Mouse (Mus musculus) heart, adult 9 months (tissue): ENCODE measurements at regions not wholly inside any gene's neighbourhood (a gene's known extent, or its start where the extent isn't known, plus 50 kb on each side); places are given as distances from the start of the nearest gene placed in this dataset.

Experiments
- DNase-seq, 2 experiments: peaks; one replicate each; pipeline ENCODE4 v3.0.0; 2022; ENCODE audit warnings: low spot score in 2 of 2

DNA sequence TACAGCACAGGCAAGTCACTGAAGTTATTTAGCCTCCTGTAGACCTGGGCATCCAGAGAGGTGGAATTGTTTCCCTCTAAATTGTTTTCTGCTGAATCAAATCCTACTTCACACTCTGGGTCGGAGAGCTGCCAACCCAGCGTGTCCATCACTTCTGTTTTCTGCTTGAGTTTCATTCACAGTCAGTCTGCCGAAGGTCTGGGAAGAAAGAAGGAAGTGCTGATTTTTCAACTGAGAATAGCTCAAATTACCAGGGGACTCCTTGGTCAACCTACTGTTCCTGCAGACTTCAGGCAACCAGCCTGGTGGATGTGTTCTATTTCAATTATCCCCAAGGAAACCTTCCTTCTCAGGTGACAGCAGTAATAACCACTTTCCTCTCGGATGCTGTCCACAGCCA lies 179.1 kb upstream of the Nckap5 start:
- no peak for DNase-seq

GRCm38 (mm10) chr1:127001700-127002099 lies 171.1 kb upstream of the Nckap5 start:
- no peak for DNase-seq

DNA sequence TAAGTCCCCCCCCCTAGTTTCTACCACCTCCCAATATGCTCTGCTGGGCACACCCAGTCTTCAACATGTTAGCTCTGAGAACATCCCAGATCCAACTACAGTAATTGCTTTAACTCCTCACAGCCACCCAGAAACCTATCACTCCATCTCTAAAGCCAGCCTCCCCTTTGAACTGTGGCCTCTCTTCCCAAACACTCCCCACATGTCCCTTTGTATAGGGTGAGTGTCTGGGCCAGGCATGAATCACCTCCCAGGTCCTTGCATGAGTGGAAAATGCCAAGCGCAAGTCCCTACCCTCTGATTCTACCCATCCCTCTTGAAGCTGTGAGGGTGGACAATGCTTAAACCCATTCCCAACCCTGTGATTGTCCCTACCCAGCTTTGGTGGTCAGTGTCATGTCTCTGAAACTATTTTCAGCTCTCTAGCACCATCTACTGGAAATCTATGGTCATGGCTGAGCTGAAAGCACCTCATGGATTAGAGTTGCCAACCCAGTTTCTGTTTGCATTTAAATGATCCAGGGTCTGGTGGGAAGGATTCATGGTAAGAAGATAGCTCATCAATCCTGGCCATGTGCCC lies 162.6 kb upstream of the Nckap5 start:
- peak in 1 of 2 experiments; percentile 23 for DNase-seq

DNA sequence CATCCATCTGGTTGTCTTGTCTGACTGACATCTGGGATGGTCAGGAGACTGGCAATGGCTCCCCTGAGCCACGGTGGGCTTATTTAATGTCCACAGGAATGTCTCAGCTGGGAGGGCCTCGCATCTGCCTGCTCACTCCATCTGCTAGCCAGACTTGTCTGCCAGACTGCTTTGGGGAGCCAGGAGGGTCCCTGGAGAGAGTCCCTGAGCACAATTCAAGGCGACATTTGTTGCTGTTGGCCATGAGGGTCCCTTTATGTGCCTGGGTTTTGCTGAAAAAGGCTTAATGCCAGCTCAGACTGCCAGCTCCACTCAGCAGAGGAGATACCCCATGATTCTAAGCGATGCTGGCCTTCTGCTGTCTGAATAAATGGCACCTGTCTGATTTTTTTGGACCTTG lies 161.8 kb upstream of the Nckap5 start:
- DNase-seq, result no peak

DNA sequence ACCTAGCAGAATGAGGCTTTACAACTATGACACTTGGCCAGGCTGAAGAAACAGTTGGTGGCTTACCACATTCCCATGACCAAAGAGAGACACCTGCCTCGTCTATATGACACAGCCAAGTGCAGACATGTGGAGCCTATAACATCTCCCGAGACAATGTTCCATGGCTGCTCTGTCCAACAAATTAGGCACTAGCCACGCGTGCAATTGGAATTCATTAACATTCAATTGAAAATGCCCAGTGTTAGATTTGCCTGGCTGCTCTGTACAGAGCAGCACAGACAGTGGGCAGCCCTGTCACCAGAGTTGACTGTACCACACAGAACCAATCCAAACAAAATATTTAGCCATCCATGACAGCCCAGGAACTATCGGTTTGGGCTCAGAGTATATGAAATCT lies 152.2 kb upstream of the Nckap5 start:
- DNase-seq, result no peak

DNA sequence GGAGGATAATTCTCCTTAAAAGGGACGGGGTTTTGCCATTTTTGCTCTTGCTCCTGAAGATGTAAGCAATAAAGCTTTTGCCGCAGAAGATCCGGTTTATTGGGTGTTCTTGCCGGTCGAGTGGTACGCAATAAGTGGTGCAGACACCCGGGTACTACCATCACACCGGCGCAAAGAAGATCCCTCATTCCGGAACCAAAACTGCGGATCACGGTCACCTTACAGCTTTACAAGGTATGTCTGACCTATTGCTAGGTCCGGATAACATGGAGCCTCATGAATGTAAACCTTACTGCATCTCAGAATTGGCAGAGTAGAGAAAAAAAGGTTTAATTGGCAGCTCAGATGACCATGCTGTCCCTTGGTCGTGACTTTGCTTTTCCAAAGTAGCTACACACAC lies 149.7 kb upstream of the Nckap5 start:
- DNase-seq, result no peak

DNA sequence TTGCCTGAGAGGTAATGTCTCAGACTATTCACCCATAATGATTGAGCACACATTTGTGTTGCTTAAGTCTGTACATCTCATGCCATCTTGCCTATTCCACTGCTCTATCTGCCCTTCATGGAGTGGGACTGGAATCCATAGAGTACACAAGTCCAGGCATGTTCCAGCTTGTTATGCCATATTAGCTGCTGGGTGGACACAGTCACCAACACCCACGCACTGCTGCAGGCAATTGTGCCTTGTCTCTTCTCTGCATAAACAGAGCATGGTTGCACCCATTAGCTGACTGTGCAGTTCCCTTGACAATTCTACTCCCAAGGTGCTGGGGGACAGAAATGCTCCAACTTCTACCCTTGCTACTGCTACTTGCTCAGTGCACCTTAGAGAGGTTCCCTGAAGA lies 143.3 kb upstream of the Nckap5 start:
- DNase-seq, result no peak

DNA sequence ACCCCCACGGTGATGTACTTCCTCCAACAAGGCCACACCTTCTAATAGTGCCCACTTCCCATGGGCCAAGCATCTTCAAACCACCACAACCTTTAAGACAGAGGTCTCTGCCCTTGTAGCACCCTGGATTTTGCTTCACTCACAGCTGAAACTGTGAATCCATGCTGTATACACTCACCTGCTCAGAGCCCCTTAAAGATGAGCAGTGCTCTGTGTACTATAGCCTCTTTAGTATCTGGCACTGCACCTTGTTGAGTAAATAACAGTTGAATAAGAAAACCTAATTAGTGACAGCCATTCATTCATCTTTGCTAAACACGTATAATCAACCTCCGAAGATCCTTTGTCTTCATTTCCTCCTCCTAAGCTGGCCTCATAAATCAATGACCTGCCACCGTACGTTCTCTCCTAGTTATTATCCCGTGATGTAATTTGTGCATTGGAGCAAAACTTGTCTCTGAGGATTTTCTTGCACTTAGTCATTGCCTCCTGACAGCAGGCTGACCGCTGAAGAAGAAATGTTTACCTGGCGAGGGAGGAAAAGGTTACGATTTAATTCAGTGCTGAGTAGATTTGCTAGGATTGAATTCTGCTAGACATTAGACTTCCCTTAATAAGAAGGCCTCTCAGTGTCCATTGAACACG lies 141.3 kb upstream of the Nckap5 start:
- no peak for DNase-seq

- DNase-seq, result no peak
These were observed 140.5 kb upstream of the Nckap5 start for GRCm38 (mm10) chr1:126971118-126971517.

GRCm38 (mm10) chr1:126966394-126966793 lies 135.8 kb upstream of the Nckap5 start:
- no peak for DNase-seq

GRCm38 (mm10) chr1:126955839-126956720 lies 125.5 kb upstream of the Nckap5 start:
- no peak for DNase-seq

DNA sequence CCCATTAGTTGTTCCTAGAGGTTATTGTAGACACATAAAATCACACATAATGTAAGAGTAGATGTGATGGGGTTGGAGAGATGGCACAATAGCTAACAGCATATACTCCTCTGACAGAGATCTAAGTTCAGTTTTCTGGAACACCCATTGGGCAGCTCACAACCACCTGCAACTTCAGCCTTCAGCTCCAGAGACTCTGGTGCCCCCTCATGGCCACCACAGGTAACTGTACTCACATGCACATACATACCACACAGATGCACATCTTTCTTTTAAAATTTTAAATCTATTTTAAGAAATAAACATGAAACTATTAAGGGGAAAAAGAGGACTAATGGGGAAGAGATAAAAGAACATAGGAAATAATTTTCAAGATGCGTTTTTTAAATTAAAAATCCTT lies 117.3 kb upstream of the Nckap5 start:
- DNase-seq, result no peak

DNA sequence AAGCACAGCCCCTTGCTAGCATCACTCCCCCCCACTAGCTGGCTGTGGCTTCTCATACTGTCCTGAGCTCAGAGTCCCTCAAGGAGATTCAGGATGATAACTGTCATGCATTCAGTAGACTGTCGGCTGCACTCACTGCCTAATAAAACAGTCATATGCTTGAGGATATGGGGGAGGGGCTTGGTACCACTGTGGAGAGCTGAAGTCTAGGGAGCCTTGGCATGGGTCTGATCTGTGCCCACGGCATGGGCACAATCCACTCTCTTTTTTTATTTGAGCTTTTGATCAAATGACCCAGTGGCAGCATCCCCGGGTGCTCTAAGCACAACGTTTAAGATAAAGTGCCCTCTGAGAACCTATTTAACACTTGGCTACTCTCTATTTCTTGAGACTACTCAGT lies 102.1 kb upstream of the Nckap5 start:
- DNase-seq, result no peak

DNA sequence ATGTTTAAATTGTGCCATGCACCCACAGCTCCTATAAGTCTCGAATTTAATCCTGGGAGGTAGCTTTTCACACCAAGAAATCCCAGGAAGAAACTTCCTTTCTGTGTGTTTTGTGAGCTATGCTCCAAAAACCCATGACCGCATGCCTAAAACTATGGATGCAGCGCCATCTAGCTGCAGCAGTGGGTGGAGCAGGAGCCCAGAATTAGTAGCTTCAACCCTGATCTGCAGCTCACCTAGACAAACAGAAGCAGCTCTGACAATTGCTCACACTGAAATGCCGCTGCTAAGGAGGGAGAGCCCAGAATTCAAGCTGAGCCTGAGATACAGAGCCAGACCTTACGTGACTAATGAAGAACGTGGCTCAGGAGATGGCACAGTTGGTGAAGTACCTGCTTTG lies 101.2 kb upstream of the Nckap5 start:
- DNase-seq, result peak; percentile 24 to 71

DNA sequence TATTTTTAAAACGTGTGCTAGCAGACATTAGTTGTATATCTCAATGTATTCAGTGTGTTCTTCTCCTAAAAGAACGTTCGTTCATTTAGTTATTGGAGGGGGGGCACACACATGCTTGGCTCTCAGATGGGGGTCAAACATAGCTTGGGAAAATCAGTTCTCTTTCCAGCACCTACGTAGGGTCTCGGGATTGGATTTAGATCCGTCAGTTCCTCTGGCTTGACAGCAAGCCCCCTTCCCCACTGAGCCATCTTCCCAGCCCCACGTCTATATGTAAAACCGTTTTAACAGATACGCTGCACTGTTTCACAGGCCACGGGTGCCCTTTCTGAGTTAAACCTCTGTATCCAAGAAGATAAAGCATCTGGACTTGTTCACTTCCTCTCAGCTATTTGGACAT lies 100.5 kb upstream of the Nckap5 start:
- DNase-seq, result no peak

DNA sequence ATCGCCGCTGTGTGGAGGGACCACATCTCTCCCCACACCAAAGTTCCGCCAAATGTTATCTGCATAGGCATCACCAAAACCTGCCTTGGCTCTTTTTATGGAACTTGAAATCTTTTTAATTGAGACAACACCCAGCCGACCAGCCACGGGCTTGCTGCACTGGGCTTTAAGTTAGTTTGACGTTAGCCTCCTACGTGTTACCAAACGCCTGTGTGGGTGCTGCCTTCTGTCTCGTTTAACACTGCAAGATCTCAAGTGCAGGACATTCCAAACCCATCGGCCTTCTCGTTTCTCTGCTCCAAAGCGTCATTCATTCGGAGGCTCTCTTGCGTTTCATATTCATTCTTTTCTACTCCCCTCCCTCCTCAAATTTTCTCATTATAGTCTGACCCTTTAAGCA lies 100.0 kb upstream of the Nckap5 start:
- DNase-seq, result no peak

GRCm38 (mm10) chr1:126929666-126930065 lies 99.1 kb upstream of the Nckap5 start:
- peak in 1 of 2 experiments; percentile 10 for DNase-seq

GRCm38 (mm10) chr1:126928186-126928585 lies 97.6 kb upstream of the Nckap5 start:
- DNase-seq, result no peak

GRCm38 (mm10) chr1:126925150-126926035 lies 94.8 kb upstream of the Nckap5 start:
- peak; percentile 62 to 78 for DNase-seq

GRCm38 (mm10) chr1:126923981-126924380 lies 93.4 kb upstream of the Nckap5 start:
- DNase-seq, result no peak

DNA sequence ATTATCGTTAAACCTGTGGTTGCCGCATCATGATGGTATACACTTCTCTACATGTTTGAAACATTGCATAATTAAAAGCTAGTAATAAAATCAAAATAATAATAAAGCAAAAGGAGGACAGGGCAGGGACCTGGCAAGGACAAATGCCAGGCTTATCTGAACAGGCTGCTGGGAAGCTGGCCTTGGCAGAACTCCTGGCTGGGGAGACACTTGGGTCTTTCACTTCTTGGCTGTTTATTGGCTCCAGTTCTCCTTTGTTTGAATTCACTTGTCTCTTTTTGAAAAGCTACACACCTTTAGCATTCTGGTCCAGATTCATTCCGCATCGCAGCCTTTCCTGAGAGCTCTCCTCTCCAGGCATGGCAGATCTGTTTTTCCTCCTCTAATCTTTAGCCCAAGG lies 91.6 kb upstream of the Nckap5 start:
- DNase-seq, result peak in 1 of 2 experiments; percentile 16

DNA sequence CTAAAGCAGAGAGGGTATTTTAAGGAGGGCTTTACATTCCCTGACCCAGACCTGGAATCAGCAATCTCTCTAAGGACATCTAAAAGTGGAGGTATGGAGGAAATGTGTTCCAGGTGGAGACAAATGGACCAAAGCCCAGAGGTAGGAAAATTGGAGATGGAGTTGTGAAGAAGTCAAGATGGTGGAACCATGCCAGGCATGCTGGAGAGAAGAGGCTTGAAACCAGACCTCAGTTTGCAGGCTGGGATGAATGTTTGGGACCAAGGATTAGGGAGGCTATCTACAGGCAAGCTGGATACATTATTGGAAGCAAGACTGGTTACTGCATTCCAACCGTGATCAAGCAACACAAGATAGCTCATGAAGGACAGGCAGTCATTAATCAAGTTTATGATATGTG lies 88.3 kb upstream of the Nckap5 start:
- DNase-seq, result no peak
